Mouse (Mus musculus) heart, embryonic 15.5 days (tissue): ENCODE results near the gene Trim8. TPM values are rescaled to one million over a fixed set of nuclear protein-coding genes. Genes with fewer than 3 reads are reported as not detected.

Experiments
- ATAC-seq: fragments of 200-750 bp; cut with Nextera tagmentation; replicated peaks from 2 replicates; pipeline ENCODE4 v1.8.0; 2017; ENCODE audit warnings: low read depth, moderate TSS enrichment; ENCODE audit not compliant: insufficient number of reproducible peaks, insufficient read depth, low FRiP score
- H3K27ac ChIP-seq: fragments of 300-500 bp; sonication (generic); 2 replicates; pipeline ENCODE4 v1.5.1; 2015; ENCODE audit warnings: mild to moderate bottlenecking, inconsistent platforms
- H3K27me3 ChIP-seq: fragments of 300-500 bp; sonication (generic); 2 replicates; pipeline ENCODE4 v1.6.1; 2015; ENCODE audit warnings: inconsistent platforms
- H3K36me3 ChIP-seq: fragments of 300-500 bp; sonication (generic); 2 replicates; pipeline ENCODE4 v1.6.1; 2015; ENCODE audit warnings: mild to moderate bottlenecking, inconsistent platforms
- H3K4me1 ChIP-seq: fragments of 300-500 bp; sonication (generic); replicated peaks from 2 replicates; pipeline ENCODE4 v1.6.1; 2015; ENCODE audit warnings: inconsistent platforms
- H3K4me2 ChIP-seq: fragments of 300-500 bp; sonication (generic); 2 replicates; pipeline ENCODE4 v1.6.1; 2015; ENCODE audit warnings: inconsistent platforms, mild to moderate bottlenecking, moderate library complexity
- H3K4me3 ChIP-seq: fragments of 300-500 bp; sonication (generic); 2 replicates; pipeline ENCODE4 v1.5.1; 2015; ENCODE audit warnings: mild to moderate bottlenecking, inconsistent platforms
- H3K9ac ChIP-seq: fragments of 300-500 bp; sonication (generic); 2 replicates; pipeline ENCODE4 v1.6.1; 2015; ENCODE audit warnings: mild to moderate bottlenecking, inconsistent platforms
- H3K9me3 ChIP-seq: fragments of 300-500 bp; sonication (generic); replicated peaks from 2 replicates; pipeline ENCODE4 v1.6.1; 2016; ENCODE audit warnings: inconsistent platforms
- WGBS: fragments of 180-500 bp; shearing (Covaris S2); methylation state at CpG from one replicate; pipeline ENCODE4 v1.1.7; 2015; ENCODE audit warnings: mixed read lengths; 5-methylcytosine and 5-hydroxymethylcytosine counted together
- polyA plus RNA-seq: library from polyadenylated mRNA; unstranded; fragments of >200 nt; fragmentation: Nextera tagmentation; extraction: Ambion mirVana; gene quantifications from 2 replicates; pipeline ENCODE4 v1.2.1, GENCODE M21; 2015

The Trim8 gene
- polyA plus RNA-seq, 1 experiment from 2014 or later = 15.9 TPM

- Histone ChIP-seq H3K4me2 (no peak overlapping the region), H3K27ac (no peak overlapping the region), H3K27me3 (no peaks in the 10 kb centered on the region), H3K9ac (no peak overlapping the region), H3K9me3 (no peaks in the 10 kb centered on the region), H3K36me3 (peaks cover under 1% of the 10 kb centered on the region; the same call in 1 of the 2 replicates), H3K4me3 (no peak overlapping the region), H3K4me1 (peaks cover 87% of the 10 kb centered on the region)
- ATAC-seq = no peak
- WGBS = 71% methylated on average over 10 of the region's 10 CpGs
These were observed 20.7 kb upstream of the Trim8 start for GRCm38 (mm10) chr19:46480624-46481345.

- Histone ChIP-seq H3K4me2 (no peak overlapping the region), H3K9me3 (no peaks in the 10 kb centered on the region), H3K4me3 (no peak overlapping the region), H3K27ac (0 out of 2 replicates have a peak overlapping the region, but pooled peaks have one; percentile 13), H3K27me3 (no peaks in the 10 kb centered on the region), H3K9ac (no peak overlapping the region), H3K36me3 (no peaks in the 10 kb centered on the region), H3K4me1 (peaks cover 93% of the 10 kb centered on the region)
- WGBS = 52% methylated on average over 3 of the region's 3 CpGs
- no peak for ATAC-seq
These were observed 20.1 kb upstream of the Trim8 start for GRCm38 (mm10) chr19:46481352-46481751.

- Histone ChIP-seq H3K9me3 (no peaks in the 10 kb centered on the region), H3K4me2 (no peak overlapping the region), H3K4me1 (peaks cover 97% of the 10 kb centered on the region), H3K9ac (no peak overlapping the region), H3K36me3 (no peaks in the 10 kb centered on the region), H3K27ac (0 out of 2 replicates have a peak overlapping the region, but pooled peaks have one; percentile 13), H3K4me3 (no peak overlapping the region), H3K27me3 (no peaks in the 10 kb centered on the region)
- WGBS = 20% methylated on average over 4 of the region's 4 CpGs
- ATAC-seq = no peak
These were observed 19.7 kb upstream of the Trim8 start for GRCm38 (mm10) chr19:46481756-46482155.

- Histone ChIP-seq H3K36me3 (no peaks in the 10 kb centered on the region), H3K27ac (peak overlapping the region; percentile 93), H3K4me3 (no peak overlapping the region), H3K9me3 (no peaks in the 10 kb centered on the region), H3K27me3 (no peaks in the 10 kb centered on the region), H3K4me2 (no peak overlapping the region), H3K9ac (peak overlapping the region; percentile 8; the same call in 1 of the 2 replicates), H3K4me1 (peaks cover 97% of the 10 kb centered on the region)
- no peak for ATAC-seq
- 36% methylated on average over 17 of the region's 17 CpGs for WGBS
These were observed 18.5 kb upstream of the Trim8 start for GRCm38 (mm10) chr19:46482896-46483516.

- 70% methylated on average over 15 of the region's 15 CpGs for WGBS
These were observed 17.7 kb upstream of the Trim8 start for GRCm38 (mm10) chr19:46483701-46484328.

GRCm38 (mm10) chr19:46484518-46484917 lies 17.0 kb upstream of the Trim8 start:
- ATAC-seq = peak; percentile 71
- no peak overlapping the region for H3K4me2 ChIP-seq
- H3K4me1 ChIP-seq = peaks cover 90% of the 10 kb centered on the region
- H3K27me3 ChIP-seq = no peaks in the 10 kb centered on the region
- 17% methylated on average over 5 of the region's 5 CpGs for WGBS
- no peaks in the 10 kb centered on the region for H3K36me3 ChIP-seq
- no peaks in the 10 kb centered on the region for H3K9me3 ChIP-seq
- no peak overlapping the region for H3K4me3 ChIP-seq
- peak overlapping the region; percentile 93 for H3K27ac ChIP-seq
- H3K9ac ChIP-seq = peak overlapping the region; percentile 27; the same call in 1 of the 2 replicates

More at GRCm38 (mm10) chr19:46483701-46484328, 17.7 kb upstream of the Trim8 start:
- H3K27me3 ChIP-seq = no peaks in the 10 kb centered on the region
- H3K36me3 ChIP-seq = no peaks in the 10 kb centered on the region
- H3K9ac ChIP-seq = peak overlapping the region; percentile 23; the same call in 1 of the 2 replicates
- H3K4me3 ChIP-seq = no peak overlapping the region
- no peak for ATAC-seq
- no peaks in the 10 kb centered on the region for H3K9me3 ChIP-seq
- H3K4me1 ChIP-seq = peaks cover 93% of the 10 kb centered on the region
- H3K4me2 ChIP-seq = peak overlapping the region; percentile 15; the same call in 1 of the 2 replicates
- H3K27ac ChIP-seq = peak overlapping the region; percentile 93

GRCm38 (mm10) chr19:46485847-46486246 lies 15.7 kb upstream of the Trim8 start:
- H3K27ac ChIP-seq = peak overlapping the region; percentile 93
- H3K4me3 ChIP-seq = no peak overlapping the region
- no peaks in the 10 kb centered on the region for H3K36me3 ChIP-seq
- no peak for ATAC-seq
- H3K27me3 ChIP-seq = no peaks in the 10 kb centered on the region
- no peak overlapping the region for H3K4me2 ChIP-seq
- H3K9me3 ChIP-seq = no peaks in the 10 kb centered on the region
- H3K4me1 ChIP-seq = peaks cover 88% of the 10 kb centered on the region
- 58% methylated on average over 9 of the region's 9 CpGs for WGBS
- 0 out of 2 replicates have a peak overlapping the region, but pooled peaks have one; percentile 14 for H3K9ac ChIP-seq

- no peak overlapping the region for H3K4me3 ChIP-seq
- 40% methylated on average over 2 of the region's 2 CpGs for WGBS
- no peaks in the 10 kb centered on the region for H3K36me3 ChIP-seq
- ATAC-seq = no peak
- H3K9ac ChIP-seq = no peak overlapping the region
- H3K4me1 ChIP-seq = peaks cover 82% of the 10 kb centered on the region
- no peaks in the 10 kb centered on the region for H3K27me3 ChIP-seq
- H3K4me2 ChIP-seq = no peak overlapping the region
- H3K9me3 ChIP-seq = no peaks in the 10 kb centered on the region
- H3K27ac ChIP-seq = peak overlapping the region; percentile 23
These were observed 14.8 kb upstream of the Trim8 start for GRCm38 (mm10) chr19:46486709-46487108.

- Histone ChIP-seq H3K4me1 (peaks cover 55% of the 10 kb centered on the region), H3K27ac (no peak overlapping the region)
- WGBS = 75% methylated on average over 1 of the region's 1 CpGs
These were observed 12.1 kb upstream of the Trim8 start for GRCm38 (mm10) chr19:46489448-46489847.

GRCm38 (mm10) chr19:46490634-46491033 lies 10.9 kb upstream of the Trim8 start:
- no peak overlapping the region for H3K4me3 ChIP-seq
- no peak for ATAC-seq
- no peaks in the 10 kb centered on the region for H3K9me3 ChIP-seq
- H3K9ac ChIP-seq = no peak overlapping the region
- 5% methylated on average over 2 of the region's 2 CpGs for WGBS
- H3K36me3 ChIP-seq = no peaks in the 10 kb centered on the region
- peak overlapping the region; percentile 12; the same call in 1 of the 2 replicates for H3K27ac ChIP-seq
- no peaks in the 10 kb centered on the region for H3K27me3 ChIP-seq
- H3K4me1 ChIP-seq = peaks cover 45% of the 10 kb centered on the region
- no peak overlapping the region for H3K4me2 ChIP-seq

More at GRCm38 (mm10) chr19:46489448-46489847, 12.1 kb upstream of the Trim8 start:
- H3K9me3 ChIP-seq = no peaks in the 10 kb centered on the region
- H3K27me3 ChIP-seq = no peaks in the 10 kb centered on the region
- no peak overlapping the region for H3K4me3 ChIP-seq
- no peak overlapping the region for H3K4me2 ChIP-seq
- H3K9ac ChIP-seq = no peak overlapping the region
- H3K36me3 ChIP-seq = no peaks in the 10 kb centered on the region
- no peak for ATAC-seq

GRCm38 (mm10) chr19:46495136-46495535 lies 6.4 kb upstream of the Trim8 start:
- no peaks in the 10 kb centered on the region for H3K27me3 ChIP-seq
- no peak for ATAC-seq
- no peaks in the 10 kb centered on the region for H3K36me3 ChIP-seq
- no peak overlapping the region for H3K4me2 ChIP-seq
- no peaks in the 10 kb centered on the region for H3K9me3 ChIP-seq
- no peak overlapping the region for H3K9ac ChIP-seq
- peaks cover 13% of the 10 kb centered on the region for H3K4me1 ChIP-seq
- H3K27ac ChIP-seq = no peak overlapping the region
- no peak overlapping the region for H3K4me3 ChIP-seq
- 71% methylated on average over 8 of the region's 8 CpGs for WGBS
